Mouse (Mus musculus) heart, adult 18-20 months (tissue): Measurements from ENCODE around the gene Ndn. TPM values are rescaled to one million over a fixed set of nuclear protein-coding genes. Genes with fewer than 3 reads are reported as not detected.

ENCODE experiments used
- DNase-seq, 2 experiments: peaks; one replicate each; pipeline ENCODE4 v3.0.0; 2021 to 2022; ENCODE audit warnings: mixed read lengths in 1 of 2
- long read RNA-seq, 2 experiments: library from polyadenylated mRNA; stranded (forward); transcript quantifications; one replicate each; pipeline ENCODE4 v2.0.0; 2021
- total RNA-seq, 2 experiments: library from RNA; stranded (reverse); gene quantifications; 2 replicates each; pipeline ENCODE4 v1.2.3; 2021

The Ndn gene
- 1 to 10 TPM; 4.0 to 4.2 TPM for total RNA-seq
- long read RNA-seq, experiment 1, transcript Ndn-201 (1 exons, 3,694 nt), result major isoform, 11 of 11 reads
- long read RNA-seq, experiment 1, partial matches to known transcripts, result 0 of 11 reads
- long read RNA-seq, experiment 1, other reads (novel, unspliced or antisense), result 0 of 11 reads
- long read RNA-seq, experiment 2, transcript Ndn-201 (1 exons, 3,694 nt), result major isoform, 5 of 5 reads
- long read RNA-seq, experiment 2, partial matches to known transcripts, result 0 of 5 reads
- long read RNA-seq, experiment 2, other reads (novel, unspliced or antisense), result 0 of 5 reads

DNA sequence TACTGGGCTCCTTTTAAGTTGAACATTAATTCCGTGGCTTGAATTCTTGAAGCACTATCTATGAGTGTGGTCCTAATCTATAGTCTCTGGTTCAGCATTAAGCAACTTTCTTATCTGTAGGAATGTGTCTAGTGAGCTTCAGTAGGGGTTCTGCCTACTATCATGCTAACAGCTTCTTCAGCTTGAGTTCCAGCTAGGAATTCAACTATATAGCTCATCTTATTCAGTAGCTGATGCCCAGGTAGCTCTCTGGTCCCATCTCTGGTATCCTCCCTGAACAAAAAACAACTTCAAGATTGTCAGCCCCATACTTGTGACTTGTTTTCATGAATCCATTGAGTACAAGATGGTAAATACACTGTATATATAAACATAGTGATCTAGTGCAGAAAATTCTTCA, at the start of gene Ndn:
Gene Ndn, plus strand, starts transcription at position 301 of the 400 bp plus-strand sequence.
- DNase-seq, result no peak

DNA sequence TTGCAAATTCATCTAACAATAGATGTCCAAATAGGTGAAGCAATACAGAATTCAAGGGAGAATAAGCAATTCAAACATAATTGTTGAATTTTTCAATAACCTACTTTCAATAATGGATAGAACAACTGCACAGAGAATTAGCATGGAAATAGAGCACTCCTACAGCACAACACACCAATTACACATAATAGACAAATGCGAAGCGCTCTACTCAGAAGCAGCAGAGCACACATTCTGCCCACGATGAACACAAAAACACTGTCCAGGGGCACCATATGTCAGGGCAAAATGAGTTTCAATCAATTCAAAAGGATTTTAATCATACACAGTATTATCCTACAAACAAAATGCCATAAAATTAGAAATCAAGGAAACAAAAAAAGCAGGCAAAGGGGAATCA, 43.9 kb upstream of the Ndn start:
- DNase-seq, result no peak

DNA sequence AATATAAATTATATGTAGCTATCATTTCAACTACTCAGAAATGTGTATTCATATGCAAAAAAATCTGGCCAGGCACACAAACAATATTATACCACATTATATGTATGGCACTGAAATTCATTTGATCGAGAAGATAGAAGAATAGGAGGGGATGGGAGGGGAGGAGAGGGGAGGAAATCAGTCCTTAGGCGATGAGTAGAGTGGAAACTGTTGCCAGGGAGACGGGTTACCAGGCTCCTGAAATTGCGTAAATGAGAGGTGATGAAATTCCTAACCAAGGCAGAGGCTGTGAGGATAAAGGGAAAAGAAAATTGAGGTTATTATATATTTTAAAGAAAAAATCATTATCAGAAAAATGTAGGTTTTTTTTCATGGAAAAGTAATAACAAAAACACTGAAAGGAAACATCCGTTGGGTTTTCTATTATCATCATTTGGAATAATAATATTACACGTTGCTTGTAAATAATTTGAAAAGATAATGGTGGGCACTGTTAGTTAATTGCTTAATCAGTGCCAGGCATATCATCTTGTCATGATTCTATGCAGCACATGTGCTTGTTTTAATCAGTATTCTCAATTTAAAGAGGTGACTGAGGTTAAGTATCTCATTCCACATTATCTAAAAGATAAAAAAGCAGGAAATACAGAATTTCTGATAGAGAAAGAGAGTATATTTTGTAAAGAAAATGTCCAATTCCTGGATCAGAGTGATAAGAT, 39.3 kb upstream of the Ndn start:
- DNase-seq, result no peak

DNA sequence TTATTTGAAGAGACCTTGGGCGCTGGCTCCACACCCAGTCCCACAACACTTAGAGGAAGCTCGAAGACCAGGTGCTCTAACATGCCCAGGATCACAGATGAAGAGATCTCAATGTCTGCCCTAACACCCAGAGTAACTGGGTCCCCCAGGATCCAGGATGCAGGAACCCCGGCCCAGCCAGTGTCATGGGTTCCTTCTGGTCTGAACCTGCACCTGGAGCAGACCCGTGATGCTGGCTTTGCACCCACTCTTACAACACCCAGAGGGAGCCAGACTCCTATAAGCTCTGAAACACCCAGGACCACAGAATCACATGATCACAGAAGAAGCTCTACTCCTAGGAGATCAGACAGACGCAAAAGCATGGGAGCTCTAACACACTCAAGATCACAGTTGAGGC, 29.6 kb upstream of the Ndn start:
- DNase-seq, result no peak

DNA sequence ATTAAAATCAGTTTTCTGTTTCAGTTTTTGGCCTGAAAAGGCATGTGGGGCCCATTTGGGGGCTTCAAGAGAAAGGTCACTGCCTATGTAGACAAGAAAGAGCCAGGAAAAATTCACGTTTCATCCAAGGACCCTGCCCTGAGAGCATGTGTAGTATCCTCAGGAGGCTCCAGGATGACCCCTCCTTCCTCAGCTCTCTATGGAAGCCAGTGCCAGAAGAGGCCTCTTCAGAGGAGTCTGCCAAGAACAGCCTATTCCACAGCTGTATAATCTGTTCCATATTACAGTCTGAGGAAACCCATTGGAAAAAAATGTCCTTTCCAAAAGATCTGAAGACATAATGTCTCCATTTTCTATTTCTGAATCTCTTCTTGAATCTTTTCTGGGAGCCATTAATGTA, 958 bp upstream of the Ndn start:
- peak in 1 of 2 experiments; percentile 5 for DNase-seq

DNA sequence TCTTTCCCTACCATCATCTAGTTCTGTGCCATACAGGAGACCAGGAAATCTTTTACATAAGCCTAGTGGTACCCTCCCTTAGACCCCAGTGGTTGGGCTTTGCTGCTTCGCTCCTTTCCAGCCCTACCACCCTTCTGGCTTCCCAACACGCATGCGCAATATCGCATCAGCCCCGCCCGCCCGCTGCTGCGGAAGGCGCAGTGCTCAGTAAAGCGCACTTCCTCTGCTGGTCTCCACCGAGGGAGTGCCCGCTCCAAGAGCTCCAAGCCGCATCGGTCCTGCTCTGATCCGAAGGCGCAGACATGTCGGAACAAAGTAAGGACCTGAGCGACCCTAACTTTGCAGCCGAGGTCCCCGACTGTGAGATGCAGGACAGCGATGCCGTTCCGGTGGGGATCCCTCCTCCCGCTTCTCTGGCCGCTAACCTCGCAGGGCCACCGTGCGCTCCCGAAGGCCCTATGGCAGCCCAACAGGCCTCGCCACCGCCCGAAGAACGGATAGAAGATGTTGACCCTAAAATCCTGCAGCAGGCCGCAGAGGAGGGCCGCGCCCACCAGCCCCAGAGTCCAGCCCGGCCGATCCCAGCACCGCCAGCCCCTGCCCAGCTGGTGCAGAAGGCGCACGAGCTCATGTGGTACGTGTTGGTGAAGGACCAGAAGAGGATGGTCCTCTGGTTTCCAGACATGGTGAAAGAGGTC, 1.9 kb downstream of the Ndn start:
- peak; percentile 74 to 76 for DNase-seq

DNA sequence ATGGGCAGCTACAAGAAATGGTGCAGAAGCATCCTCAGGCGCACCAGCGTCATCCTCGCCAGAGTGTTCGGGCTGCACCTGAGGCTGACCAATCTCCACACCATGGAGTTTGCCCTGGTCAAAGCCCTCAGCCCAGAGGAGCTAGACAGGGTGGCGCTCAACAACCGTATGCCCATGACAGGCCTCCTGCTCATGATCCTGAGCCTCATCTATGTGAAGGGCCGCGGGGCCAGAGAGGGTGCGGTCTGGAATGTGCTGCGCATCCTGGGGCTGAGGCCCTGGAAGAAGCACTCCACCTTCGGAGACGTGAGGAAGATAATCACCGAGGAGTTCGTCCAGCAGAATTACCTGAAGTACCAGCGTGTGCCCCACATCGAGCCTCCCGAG, 2.4 kb downstream of the Ndn start:
- DNase-seq, result peak in 1 of 2 experiments; percentile 1

DNA sequence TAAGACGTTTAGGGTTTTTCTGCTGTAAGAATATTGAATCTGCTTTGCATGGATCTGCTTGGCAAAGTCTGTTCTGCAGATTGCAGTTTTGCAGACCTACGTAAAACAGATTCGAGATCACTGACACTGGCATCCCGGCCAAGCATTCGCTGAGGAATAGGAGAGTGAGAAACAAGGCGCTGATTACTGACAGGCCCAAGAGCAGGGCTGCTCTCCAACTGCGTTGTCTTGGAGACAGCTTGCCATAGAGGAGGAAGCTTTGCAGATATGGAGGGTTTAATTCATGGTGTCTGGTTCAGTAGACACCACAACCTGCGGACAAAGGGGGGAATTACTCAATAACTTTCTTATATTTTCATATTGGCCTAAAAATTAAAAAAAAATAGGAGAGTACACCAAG, 4.9 kb downstream of the Ndn start:
- DNase-seq, result no peak

DNA sequence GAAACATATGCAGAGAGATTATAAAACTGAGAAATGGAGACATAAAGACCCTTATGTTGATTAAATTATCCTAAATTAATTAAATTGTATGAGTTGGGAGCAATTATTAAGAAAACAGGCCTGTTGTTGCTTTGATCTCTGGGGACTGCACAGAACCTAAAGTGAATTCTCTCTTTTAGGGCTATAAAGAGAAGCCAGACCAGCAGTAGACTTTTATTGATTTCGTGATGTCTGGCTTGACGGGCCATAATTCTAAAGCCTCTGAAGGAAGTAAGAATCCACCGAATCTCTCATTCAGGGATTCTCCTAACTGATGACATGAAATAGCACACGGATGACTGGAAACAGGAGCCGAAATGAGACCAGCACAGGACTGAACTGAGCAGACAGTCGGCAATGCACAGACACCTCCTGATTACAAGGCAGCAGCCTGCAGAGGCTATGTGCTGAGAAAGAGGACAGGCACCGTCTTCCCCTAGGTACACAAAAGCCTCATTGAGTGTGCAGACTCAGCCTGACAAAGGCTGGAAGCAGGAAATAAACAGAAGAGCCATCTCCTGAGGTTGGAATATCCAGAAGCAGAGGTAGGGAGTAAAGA, 18.8 kb downstream of the Ndn start:
- DNase-seq, result no peak

DNA sequence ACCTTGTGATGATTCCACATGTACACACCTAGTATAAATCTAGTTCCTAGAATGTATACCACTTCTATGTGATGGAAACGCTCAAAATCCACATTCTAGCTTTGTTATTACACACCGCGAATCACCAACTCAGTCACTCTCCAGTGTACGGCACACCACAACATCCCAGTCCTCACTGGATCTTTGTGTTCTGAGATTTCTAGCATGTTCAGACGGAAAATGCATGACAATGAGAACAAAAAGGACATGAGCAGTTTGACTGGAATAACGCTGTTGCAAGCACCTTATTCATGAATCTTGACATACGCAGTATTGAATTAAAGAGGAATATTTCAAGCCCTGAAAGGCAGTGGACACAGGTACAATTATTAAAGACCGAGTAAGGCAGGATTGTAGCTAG, 20.4 kb downstream of the Ndn start:
- DNase-seq, result no peak

DNA sequence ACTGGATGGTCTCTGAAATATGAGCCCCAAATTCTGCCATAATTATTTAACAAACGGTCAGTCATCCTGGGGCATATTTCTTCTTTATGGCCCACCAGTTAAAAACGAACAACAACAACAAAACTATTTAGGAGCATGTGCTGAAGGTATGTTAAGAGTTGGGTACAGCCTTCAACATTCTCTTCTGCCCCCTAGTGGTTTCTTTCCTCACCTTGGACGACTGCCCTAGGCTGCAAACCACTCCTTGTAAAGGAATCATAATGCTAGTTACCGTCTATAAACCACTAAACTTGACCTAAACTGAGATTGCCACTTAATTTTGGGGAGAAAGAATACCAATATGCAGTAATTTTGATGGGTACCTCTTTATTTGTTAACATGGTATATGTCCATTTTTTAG, 29.3 kb downstream of the Ndn start:
- DNase-seq, result peak in 1 of 2 experiments; percentile 13

DNA sequence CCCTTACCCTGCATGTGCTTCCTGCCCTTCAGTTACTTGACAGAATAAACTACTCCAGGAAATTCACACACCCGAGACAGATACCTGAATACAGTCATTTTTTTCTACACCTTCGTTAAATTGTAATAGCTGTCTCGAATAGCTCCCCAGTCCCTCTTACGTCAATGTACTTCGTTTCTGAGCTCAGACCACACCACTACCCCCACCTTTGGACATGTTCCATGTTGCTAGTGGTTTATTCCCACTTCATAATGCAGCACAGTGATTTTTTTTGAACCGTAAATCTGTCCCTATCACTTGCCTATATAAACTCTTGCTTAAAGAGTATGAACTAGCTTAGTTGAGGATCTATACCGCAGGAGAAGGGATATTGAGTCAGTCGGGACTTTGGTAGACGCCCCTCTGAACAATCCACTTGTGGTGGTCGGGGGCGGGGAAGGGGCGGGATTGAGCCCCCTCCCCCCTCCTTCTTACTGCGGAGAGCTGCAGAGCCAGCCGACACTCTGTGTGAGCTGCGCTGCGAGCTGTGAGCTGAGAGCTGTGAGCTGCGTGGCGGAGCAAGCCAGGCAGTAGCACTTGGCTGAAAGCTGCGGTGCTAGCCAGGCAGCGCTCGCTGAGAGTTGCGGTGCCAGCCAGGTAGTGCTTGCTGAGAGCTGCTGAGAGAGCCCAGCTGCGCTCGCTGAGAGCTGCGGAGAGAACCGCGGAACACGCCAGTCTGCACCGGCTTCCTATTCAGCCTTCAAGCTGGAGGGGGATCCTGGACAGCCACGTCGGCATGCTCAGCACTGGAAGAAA, 30.3 kb downstream of the Ndn start, which contains the start of gene Magel2:
Gene Magel2, plus strand, starts transcription at position 501 of the 795 bp plus-strand sequence.
- no peak for DNase-seq

DNA sequence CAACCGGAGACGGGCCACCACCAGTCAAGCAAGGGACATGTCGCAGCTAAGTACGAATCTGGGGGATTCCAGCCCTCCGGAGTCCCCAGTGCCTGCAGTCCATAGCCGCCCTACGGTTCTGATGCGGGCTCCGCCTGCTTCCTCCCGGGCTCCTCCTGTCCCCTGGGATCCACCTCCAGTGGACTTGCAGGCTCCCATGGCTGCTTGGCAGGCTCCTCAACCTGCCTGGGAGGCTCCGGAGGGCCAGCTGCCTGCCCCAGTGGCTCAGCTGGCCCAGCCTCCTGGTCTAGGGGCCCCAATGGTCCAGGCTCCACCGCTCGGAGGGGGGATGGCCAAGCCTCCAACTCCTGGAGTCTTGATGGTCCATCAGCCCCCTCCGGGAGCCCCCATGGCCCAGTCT, 30.9 kb downstream of the Ndn start:
- no peak for DNase-seq

DNA sequence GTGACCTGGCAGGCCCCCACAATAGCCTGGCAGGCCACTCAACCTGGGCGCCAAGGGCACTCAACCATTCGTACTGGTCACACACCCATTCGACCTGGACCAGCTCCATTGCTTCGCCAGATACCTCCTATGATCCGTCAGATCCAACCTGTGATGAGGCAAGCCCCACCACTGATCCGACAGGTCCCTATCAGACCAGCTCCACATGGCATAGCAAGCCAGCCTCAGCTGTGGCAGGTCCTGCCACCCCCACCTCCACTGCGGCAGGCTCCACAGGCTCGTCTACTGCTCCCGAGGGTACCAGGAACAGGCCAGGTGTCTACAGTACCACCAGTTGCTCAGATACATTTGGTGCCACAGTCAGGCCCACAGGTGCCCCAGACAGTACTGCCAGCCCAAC, 32.2 kb downstream of the Ndn start:
- no peak for DNase-seq

DNA sequence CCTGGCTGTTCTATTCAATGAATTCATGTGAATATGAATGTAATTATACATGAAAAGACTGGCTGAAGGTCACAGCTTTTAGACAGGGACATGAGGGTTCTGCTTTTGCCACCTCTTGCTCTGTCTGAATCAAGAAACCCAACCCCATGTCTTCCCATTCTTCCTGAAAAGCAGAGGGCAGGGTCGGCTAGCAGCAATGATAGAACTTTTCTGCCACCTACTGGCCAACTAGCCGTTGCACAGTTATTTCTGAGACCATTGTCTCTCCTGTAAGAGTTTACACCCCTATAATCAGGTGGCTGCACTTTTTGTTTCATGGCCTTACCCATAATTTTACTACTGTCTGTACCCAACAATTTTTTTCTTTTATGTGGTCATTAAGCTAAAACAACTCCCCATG, 36.0 kb downstream of the Ndn start:
- peak; percentile 14 to 54 for DNase-seq

DNA sequence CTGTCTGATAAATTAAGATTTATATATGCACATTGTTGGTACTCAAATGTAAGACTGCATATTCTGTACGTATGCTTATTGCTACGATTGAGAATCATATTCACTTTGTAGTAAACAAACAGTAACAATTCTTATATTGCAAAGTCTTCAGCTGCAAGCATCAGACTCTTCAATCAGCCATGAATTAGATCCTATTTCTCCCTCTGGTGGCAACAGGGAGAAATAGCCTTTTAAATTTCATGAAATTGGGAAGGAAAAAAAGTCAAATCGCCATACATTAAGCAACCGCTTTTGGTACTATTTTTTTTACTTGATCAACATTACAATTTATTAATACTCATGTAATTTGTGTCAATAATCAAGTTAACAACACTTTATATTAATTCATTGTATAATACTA, 41.9 kb downstream of the Ndn start:
- no peak for DNase-seq

DNA sequence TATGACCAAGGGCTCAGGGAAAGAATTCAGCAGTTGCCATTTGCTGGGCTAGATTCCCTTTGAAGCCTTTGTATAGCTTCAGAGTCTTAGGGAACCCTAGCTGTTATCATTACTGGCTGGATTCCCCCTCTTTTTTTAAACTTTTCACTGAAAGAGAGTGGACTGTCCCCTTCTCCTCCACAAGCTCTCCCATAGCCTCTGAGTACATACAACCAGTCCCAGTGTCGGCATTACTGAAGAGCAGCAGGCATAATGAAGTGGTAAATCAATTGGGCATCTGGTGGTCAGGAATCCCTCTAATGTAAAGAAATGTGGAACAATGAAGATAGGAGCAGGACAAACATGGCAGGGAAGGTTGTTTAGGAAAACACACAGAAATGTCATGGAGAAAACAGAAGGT, 45.8 kb downstream of the Ndn start:
- no peak for DNase-seq

Other genes with a start within 250 kb of the Ndn start
- not detected for gene Magel2, start 30.4 kb downstream of the Ndn start, total RNA-seq
- under 1 TPM; 0.20 to 0.21 TPM for gene Mkrn3, start 73.6 kb downstream of the Ndn start, total RNA-seq
- gene Peg12, start 117.9 kb downstream of the Ndn start, total RNA-seq, result 1 to 10 TPM in 1 of 2 experiments, under 1 TPM in 1; 0.72 to 1.1 TPM